Mouse (Mus musculus): ENCODE results near the gene Plod1. TPM values are rescaled to one million over a fixed set of nuclear protein-coding genes. Genes with fewer than 3 reads are reported as not detected.

Plod1 gene
- 56.2 and 56.4 TPM in 2 replicates for polyA plus RNA-seq (2015; fragmentation: Nextera tagmentation; extraction: Ambion mirVana)

DNA sequence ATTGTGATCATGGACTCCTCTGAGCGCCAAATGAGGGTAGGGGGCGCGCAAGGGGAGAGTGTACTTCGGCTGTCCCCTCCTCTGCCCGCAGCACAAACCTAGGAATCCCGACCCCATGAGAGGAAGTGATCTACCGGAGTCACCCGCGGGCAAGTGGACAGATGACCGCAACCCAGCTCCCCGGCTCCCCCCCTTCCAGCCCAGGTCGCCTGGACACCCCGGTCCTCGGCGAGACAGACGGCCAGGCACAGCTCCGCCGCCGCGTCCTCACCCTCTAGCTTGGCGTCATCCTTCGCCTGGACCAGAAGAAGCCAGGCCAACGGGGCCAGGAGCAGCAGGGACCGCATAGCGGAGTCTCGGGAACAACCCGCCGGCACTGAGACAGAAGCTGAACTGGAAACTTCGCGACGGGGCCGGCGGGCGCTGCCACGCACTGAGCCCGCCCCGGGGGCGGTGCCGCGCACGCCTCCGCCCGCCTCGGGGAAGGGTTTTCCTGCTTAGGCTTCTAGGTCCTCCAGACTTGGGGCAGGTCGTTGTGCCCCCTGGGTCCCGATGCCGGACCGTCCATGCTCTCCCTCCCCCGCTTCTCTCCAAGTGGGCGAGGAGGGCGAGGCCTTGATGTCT is at the start of gene Plod1:
TSS of gene Plod1 (minus strand) at position 437 of the 624 bp plus-strand sequence.
- peak; percentile 68 for ATAC-seq (ENCODE audit: insufficient read depth, low FRiP score)
- Histone ChIP-seq H3K4me3 (replicated peaks; ENCODE audit: low read length) (peak within 1 kb of the TSS; percentile 75), H3K27ac (ENCODE audit: low read length) (peak within 1 kb of the TSS; percentile 73), H3K9me3 (replicated peaks; ENCODE audit: control insufficient read depth, low read length) (no peaks in the 10 kb centered on the region), H3K27me3 (ENCODE audit: control insufficient read depth, insufficient read depth, low read length) (no peaks in the 10 kb centered on the region), H3K9ac (ENCODE audit: low read length) (peak within 1 kb of the TSS; percentile 87), H3K4me1 (ENCODE audit: control insufficient read depth, insufficient read depth, low read length) (peaks cover 24% of the 10 kb centered on the region), H3K4me2 (ENCODE audit: low read depth, low read length) (peak within 1 kb of the TSS; percentile 81), H3K36me3 (ENCODE audit: control insufficient read depth, insufficient read depth, low read length) (no peaks in the 10 kb centered on the region)
- under 1% methylated on average over 51 of the region's 51 CpGs for WGBS

DNA sequence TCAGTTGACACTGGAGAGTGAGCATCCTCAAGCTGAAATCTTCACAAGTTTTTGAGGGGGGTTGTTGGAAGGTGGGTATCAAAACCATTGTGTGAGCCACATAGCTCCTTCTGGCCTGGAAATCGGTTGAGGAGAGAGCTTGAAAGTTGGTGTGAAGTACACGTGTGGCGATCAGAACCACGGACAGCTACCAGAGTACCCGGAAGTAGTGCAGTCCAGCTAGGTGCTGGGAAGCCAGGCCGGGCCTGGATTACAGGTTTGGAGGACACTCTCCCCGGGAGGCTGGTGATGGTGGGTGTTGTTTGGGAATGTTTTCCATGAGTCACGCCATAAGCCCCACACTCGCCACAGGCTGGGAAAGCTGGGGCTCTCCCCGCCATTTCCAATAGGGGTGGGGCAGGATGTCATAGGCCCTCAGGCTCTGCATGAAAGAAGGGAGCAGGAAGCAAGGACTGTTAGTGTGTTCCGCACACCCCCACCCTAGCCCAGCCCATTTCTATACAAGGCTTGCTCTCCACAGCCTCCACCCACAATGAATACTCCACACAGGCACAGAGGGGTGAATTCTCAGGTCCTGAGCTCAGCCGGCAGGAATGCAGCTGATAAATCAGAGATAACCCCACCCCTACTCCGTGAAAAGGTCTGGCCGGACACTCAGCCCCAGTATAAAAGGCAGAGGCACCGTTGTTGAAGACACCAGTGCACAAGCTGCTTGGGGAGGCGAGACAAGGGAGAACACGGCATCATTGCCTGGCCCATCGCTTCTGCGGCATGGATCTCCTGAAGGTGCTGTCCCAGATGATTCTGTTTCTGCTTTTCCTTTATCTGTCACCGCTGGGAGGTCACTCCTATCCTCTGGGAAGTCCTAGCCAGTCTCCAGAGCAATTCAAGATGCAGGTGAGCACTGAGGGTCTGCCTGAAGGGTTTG is 48.9 kb upstream of the Plod1 start, which contains the start of gene Nppb:
TSS of gene Nppb (plus strand) at position 584 of the 928 bp plus-strand sequence.
- H3K9ac ChIP-seq (ENCODE audit: low read length): no peak within 1 kb of the TSS
- peak; percentile 29; the same call in 1 of the 2 replicates for ATAC-seq (ENCODE audit: insufficient read depth, low FRiP score)
- 0 out of 2 replicates have a peak within 1 kb of the TSS, but pooled peaks have one; percentile 21 for H3K4me2 ChIP-seq (ENCODE audit: low read depth, low read length)
- no peaks in the 10 kb centered on the region for H3K36me3 ChIP-seq (ENCODE audit: control insufficient read depth, insufficient read depth, low read length)
- 26% methylated on average over 20 of the region's 20 CpGs for WGBS
- no peaks in the 10 kb centered on the region for H3K27me3 ChIP-seq (ENCODE audit: control insufficient read depth, insufficient read depth, low read length)
- H3K4me1 ChIP-seq (ENCODE audit: control insufficient read depth, insufficient read depth, low read length): 0 out of 2 replicates have a peak, but pooled peaks cover 3% of the 10 kb centered on the region
- H3K9me3 ChIP-seq (replicated peaks; ENCODE audit: control insufficient read depth, low read length): no peaks in the 10 kb centered on the region
- H3K4me3 ChIP-seq (replicated peaks; ENCODE audit: low read length): no peak within 1 kb of the TSS
- no peak within 1 kb of the TSS for H3K27ac ChIP-seq (ENCODE audit: low read length)

DNA sequence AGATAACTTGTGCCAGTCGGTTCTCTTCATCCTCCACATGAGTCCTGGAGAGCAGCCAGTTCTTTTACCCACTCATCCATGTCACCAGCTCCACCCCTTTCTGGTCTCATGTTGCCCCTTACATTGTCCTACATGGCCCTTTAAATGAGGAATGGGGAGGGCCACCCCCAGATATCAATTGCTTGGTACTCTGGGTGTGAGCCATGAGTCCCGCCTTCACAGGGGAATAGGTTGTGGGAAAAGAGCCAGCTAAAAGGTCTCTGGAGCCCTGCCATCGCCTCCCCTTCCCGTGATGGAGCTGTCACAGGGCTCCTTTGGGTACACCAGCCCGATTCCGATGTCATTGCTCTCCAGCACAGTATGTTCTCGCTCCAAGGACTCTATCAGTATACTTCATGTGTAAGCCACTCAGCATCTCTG is 42.9 kb upstream of the Plod1 start:
- no peaks in the 10 kb centered on the region for H3K36me3 ChIP-seq (ENCODE audit: control insufficient read depth, insufficient read depth, low read length)
- H3K9me3 ChIP-seq (replicated peaks; ENCODE audit: control insufficient read depth, low read length): no peaks in the 10 kb centered on the region
- no peak for ATAC-seq (ENCODE audit: insufficient read depth, low FRiP score)
- 78% methylated on average over 7 of the region's 7 CpGs for WGBS
- H3K4me2 ChIP-seq (ENCODE audit: low read depth, low read length): no peak overlapping the region
- H3K27ac ChIP-seq (ENCODE audit: low read length): no peak overlapping the region
- H3K4me3 ChIP-seq (replicated peaks; ENCODE audit: low read length): no peak overlapping the region
- H3K9ac ChIP-seq (ENCODE audit: low read length): no peak overlapping the region
- H3K27me3 ChIP-seq (ENCODE audit: control insufficient read depth, insufficient read depth, low read length): no peaks in the 10 kb centered on the region
- no peaks in the 10 kb centered on the region for H3K4me1 ChIP-seq (ENCODE audit: control insufficient read depth, insufficient read depth, low read length)

DNA sequence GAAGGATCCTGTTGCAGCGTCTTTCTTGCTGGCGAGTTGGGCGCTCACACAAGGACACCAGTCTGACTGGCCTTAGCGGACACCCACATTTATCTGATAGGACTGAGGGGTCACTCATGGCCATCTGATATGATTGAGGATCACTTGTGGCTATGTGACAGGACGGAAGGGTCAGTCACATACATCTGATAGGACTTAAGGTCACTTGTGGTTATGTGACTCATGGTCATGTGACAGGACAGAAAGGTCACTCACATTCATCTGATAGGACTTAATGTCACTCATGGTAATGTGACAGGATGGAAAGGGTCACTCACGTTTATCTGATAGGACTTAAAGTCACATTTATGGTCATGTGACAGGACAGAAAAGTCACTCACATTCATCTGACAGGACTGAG is 41.8 kb upstream of the Plod1 start:
- H3K36me3 ChIP-seq (ENCODE audit: control insufficient read depth, insufficient read depth, low read length): no peaks in the 10 kb centered on the region
- no peak overlapping the region for H3K4me2 ChIP-seq (ENCODE audit: low read depth, low read length)
- H3K9ac ChIP-seq (ENCODE audit: low read length): no peak overlapping the region
- no peak overlapping the region for H3K4me3 ChIP-seq (replicated peaks; ENCODE audit: low read length)
- no peak overlapping the region for H3K27ac ChIP-seq (ENCODE audit: low read length)
- H3K27me3 ChIP-seq (ENCODE audit: control insufficient read depth, insufficient read depth, low read length): no peaks in the 10 kb centered on the region
- H3K9me3 ChIP-seq (replicated peaks; ENCODE audit: control insufficient read depth, low read length): no peaks in the 10 kb centered on the region
- WGBS: 90% methylated on average over 6 of the region's 6 CpGs
- no peak for ATAC-seq (ENCODE audit: insufficient read depth, low FRiP score)
- no peaks in the 10 kb centered on the region for H3K4me1 ChIP-seq (ENCODE audit: control insufficient read depth, insufficient read depth, low read length)

DNA sequence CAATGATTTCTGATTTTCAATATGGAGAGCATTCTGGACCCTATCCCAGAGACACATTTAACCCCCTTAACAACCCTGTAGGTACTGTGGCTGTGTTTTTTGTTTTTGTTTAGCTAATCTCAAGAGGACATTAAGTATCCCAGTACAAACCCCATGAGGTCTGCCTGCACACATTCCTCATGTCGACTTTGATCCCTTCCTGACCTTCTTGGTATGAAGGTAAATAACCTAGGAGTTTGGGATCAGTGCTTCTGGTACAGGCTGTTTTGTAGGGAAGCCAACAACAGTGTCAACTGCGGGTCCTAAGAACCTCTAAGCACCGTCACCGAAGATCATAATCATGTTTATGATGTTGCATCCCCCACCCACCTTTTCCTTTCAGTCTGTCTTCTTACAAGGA is 41.2 kb upstream of the Plod1 start:
- Histone ChIP-seq H3K4me2 (ENCODE audit: low read depth, low read length) (no peak overlapping the region), H3K36me3 (ENCODE audit: control insufficient read depth, insufficient read depth, low read length) (no peaks in the 10 kb centered on the region), H3K4me3 (replicated peaks; ENCODE audit: low read length) (no peak overlapping the region), H3K9ac (ENCODE audit: low read length) (no peak overlapping the region), H3K9me3 (replicated peaks; ENCODE audit: control insufficient read depth, low read length) (no peaks in the 10 kb centered on the region), H3K27me3 (ENCODE audit: control insufficient read depth, insufficient read depth, low read length) (no peaks in the 10 kb centered on the region), H3K4me1 (ENCODE audit: control insufficient read depth, insufficient read depth, low read length) (no peaks in the 10 kb centered on the region), H3K27ac (ENCODE audit: low read length) (no peak overlapping the region)
- no peak for ATAC-seq (ENCODE audit: insufficient read depth, low FRiP score)
- 77% methylated on average over 4 of the region's 4 CpGs for whole genome bisulfite sequencing

DNA sequence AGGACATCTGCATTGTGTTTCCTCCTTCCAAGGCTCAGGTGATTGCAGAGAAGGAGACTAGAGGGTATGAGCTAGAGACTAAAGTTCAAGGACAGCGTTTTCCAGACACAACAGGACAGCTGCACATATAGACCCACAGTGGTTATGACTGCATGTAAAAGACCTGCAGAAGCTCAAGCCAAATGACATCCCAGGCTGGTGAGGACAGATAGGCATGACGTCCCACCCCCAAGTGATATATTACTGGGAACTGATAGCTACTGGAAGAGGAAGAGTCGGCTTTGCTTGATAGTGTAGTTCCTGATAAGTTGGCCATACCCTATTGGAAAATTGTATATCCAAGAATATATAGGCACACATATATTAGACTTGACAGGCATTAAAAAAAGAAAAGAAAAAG is 39.7 kb upstream of the Plod1 start:
- no peak for ATAC-seq (ENCODE audit: insufficient read depth, low FRiP score)
- no peak overlapping the region for H3K4me3 ChIP-seq (replicated peaks; ENCODE audit: low read length)
- no peaks in the 10 kb centered on the region for H3K9me3 ChIP-seq (replicated peaks; ENCODE audit: control insufficient read depth, low read length)
- H3K9ac ChIP-seq (ENCODE audit: low read length): no peak overlapping the region
- no peak overlapping the region for H3K27ac ChIP-seq (ENCODE audit: low read length)
- WGBS: 65% methylated on average over 3 of the region's 3 CpGs
- H3K4me2 ChIP-seq (ENCODE audit: low read depth, low read length): no peak overlapping the region
- H3K4me1 ChIP-seq (ENCODE audit: control insufficient read depth, insufficient read depth, low read length): no peaks in the 10 kb centered on the region
- no peaks in the 10 kb centered on the region for H3K27me3 ChIP-seq (ENCODE audit: control insufficient read depth, insufficient read depth, low read length)
- no peaks in the 10 kb centered on the region for H3K36me3 ChIP-seq (ENCODE audit: control insufficient read depth, insufficient read depth, low read length)

DNA sequence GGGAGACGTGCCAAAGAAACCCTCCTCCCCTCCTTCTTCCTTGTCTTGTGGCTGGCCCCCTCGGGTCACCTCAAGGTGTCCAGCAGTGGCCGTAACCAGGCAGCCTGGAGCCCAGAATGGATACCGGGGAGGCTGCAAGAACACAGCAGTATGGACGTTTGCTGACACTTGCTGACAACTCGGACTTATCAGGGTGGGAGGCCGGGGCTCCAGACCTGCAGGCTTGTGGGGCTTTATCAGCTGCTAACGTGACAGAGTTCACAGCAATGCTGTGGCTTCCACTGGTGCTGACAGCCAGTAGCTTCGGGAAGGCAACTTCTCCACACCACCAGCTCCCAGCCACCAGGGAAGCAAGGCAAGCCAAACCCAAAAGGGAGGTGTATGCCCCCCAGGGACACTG is 32.8 kb upstream of the Plod1 start:
- no peaks in the 10 kb centered on the region for H3K36me3 ChIP-seq (ENCODE audit: control insufficient read depth, insufficient read depth, low read length)
- H3K9me3 ChIP-seq (replicated peaks; ENCODE audit: control insufficient read depth, low read length): no peaks in the 10 kb centered on the region
- no peaks in the 10 kb centered on the region for H3K27me3 ChIP-seq (ENCODE audit: control insufficient read depth, insufficient read depth, low read length)
- 35% methylated on average over 9 of the region's 9 CpGs for WGBS
- no peak overlapping the region for H3K27ac ChIP-seq (ENCODE audit: low read length)
- ATAC-seq (ENCODE audit: insufficient read depth, low FRiP score): no peak
- no peak overlapping the region for H3K4me2 ChIP-seq (ENCODE audit: low read depth, low read length)
- no peaks in the 10 kb centered on the region for H3K4me1 ChIP-seq (ENCODE audit: control insufficient read depth, insufficient read depth, low read length)
- H3K4me3 ChIP-seq (replicated peaks; ENCODE audit: low read length): no peak overlapping the region
- no peak overlapping the region for H3K9ac ChIP-seq (ENCODE audit: low read length)

DNA sequence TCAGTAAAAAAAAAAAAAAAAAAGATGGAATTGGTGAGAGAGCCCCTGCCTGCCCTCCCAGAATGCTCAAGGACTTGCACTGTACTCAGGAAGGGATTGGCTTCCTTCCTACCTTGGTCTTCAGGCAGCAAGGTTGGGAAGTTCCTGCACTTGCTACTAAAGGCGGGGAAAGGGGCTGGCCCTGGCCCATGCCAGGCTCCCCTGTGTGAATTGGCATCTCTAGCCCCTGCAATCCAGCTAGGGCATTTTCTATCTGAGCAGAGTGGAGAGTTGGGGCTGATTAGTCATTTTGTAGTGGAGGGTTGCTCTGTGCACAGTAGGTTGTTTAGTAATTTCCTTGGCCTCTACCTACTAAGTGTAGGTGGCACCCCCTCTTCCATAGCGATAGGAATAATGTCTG is 32.2 kb upstream of the Plod1 start:
- H3K4me3 ChIP-seq (replicated peaks; ENCODE audit: low read length): no peak overlapping the region
- no peak overlapping the region for H3K9ac ChIP-seq (ENCODE audit: low read length)
- no peak overlapping the region for H3K27ac ChIP-seq (ENCODE audit: low read length)
- no peaks in the 10 kb centered on the region for H3K4me1 ChIP-seq (ENCODE audit: control insufficient read depth, insufficient read depth, low read length)
- H3K4me2 ChIP-seq (ENCODE audit: low read depth, low read length): no peak overlapping the region
- WGBS: 85% methylated on average over 2 of the region's 2 CpGs
- no peaks in the 10 kb centered on the region for H3K36me3 ChIP-seq (ENCODE audit: control insufficient read depth, insufficient read depth, low read length)
- no peak for ATAC-seq (ENCODE audit: insufficient read depth, low FRiP score)
- no peaks in the 10 kb centered on the region for H3K9me3 ChIP-seq (replicated peaks; ENCODE audit: control insufficient read depth, low read length)
- no peaks in the 10 kb centered on the region for H3K27me3 ChIP-seq (ENCODE audit: control insufficient read depth, insufficient read depth, low read length)

DNA sequence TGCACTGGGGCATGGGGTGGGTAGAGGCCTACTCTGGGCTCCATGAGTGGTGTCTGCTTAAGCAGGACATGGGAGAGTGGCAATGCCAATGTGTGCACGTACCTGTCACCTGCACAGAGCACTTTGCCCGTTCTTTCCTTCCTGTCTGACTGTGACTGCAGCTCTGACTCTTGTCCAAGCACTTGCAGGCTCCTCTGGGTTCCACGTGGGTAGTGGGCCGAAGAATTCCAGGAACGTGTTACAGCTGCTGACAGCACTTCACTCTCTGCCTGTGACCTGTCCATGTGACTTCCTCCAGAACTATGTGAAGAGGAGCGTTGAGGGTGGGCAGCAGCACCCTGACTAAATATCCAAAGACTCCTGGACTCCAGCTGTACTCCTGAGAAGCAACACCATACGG is 29.1 kb upstream of the Plod1 start:
- Histone ChIP-seq H3K36me3 (ENCODE audit: control insufficient read depth, insufficient read depth, low read length) (no peaks in the 10 kb centered on the region), H3K4me3 (replicated peaks; ENCODE audit: low read length) (no peak overlapping the region), H3K27me3 (ENCODE audit: control insufficient read depth, insufficient read depth, low read length) (no peaks in the 10 kb centered on the region), H3K4me1 (ENCODE audit: control insufficient read depth, insufficient read depth, low read length) (no peaks in the 10 kb centered on the region), H3K9me3 (replicated peaks; ENCODE audit: control insufficient read depth, low read length) (no peaks in the 10 kb centered on the region), H3K27ac (ENCODE audit: low read length) (no peak overlapping the region), H3K4me2 (ENCODE audit: low read depth, low read length) (no peak overlapping the region), H3K9ac (ENCODE audit: low read length) (no peak overlapping the region)
- 68% methylated on average over 7 of the region's 7 CpGs for WGBS
- ATAC-seq (ENCODE audit: insufficient read depth, low FRiP score): no peak

Data from stomach, embryonic 16.5 days (tissue).